Mouse (Mus musculus) gastrocnemius, adult 18-20 months (tissue): ENCODE measurements around the gene Krit1. TPM values are rescaled to one million over a fixed set of nuclear protein-coding genes. Genes with fewer than 3 reads are reported as not detected.
A peak's percentile ranks its signal among the peaks of the same experiment; 100 is the strongest.
"Not testable (repeated sequence)": the region's sequence is repeated elsewhere in the genome, so short reads cannot be mapped to it uniquely, and the experiment has no call there.

ENCODE experiments used
- DNase-seq: peaks from one replicate; pipeline ENCODE4 v3.0.0; 2021; ENCODE audit warnings: low spot score
- long read RNA-seq, 2 experiments: library from polyadenylated mRNA; stranded (forward); transcript quantifications; one replicate each; pipeline ENCODE4 v2.0.0; 2021
- total RNA-seq, 2 experiments: library from RNA; stranded (reverse); gene quantifications; 2 replicates each; pipeline ENCODE4 v1.2.3; 2021

Krit1 gene
- 10 to 100 TPM; 13.8 to 15.2 TPM for total RNA-seq
- long read RNA-seq, experiment 1, transcript Krit1-201 (17 exons, 2,930 nt), result major isoform, 7 of 19 reads
- long read RNA-seq, experiment 1, partial matches to known transcripts, result 1 of 19 reads
- long read RNA-seq, experiment 1, other reads (novel, unspliced or antisense), result 11 of 19 reads
- long read RNA-seq, experiment 2, partial matches to known transcripts, result 0 of 19 reads
- long read RNA-seq, experiment 2, other reads (novel, unspliced or antisense), result 15 of 19 reads

GRCm38 (mm10) chr5:3802433-3803291 lies at the start of gene Krit1, which contains the start of gene Ankib1:
TSS of gene Krit1 (plus strand) at chr5:3803184.
TSS of gene Ankib1 (minus strand) at chr5:3802925.
- peak; percentile 88 for DNase-seq

GRCm38 (mm10) chr5:3771512-3771911 lies 31.5 kb upstream of the Krit1 start:
- no peak for DNase-seq

- no peak for DNase-seq
Measured at GRCm38 (mm10) chr5:3772017-3772416, 31.0 kb upstream of the Krit1 start.

- DNase-seq, result no peak
Measured at GRCm38 (mm10) chr5:3782670-3783069, 20.3 kb upstream of the Krit1 start.

- DNase-seq, result no peak
Measured at GRCm38 (mm10) chr5:3783947-3784681, 18.9 kb upstream of the Krit1 start.

- no peak for DNase-seq
Measured at GRCm38 (mm10) chr5:3784751-3785496, 18.1 kb upstream of the Krit1 start.

GRCm38 (mm10) chr5:3787548-3787947 lies 15.4 kb upstream of the Krit1 start:
- no peak for DNase-seq

GRCm38 (mm10) chr5:3791048-3791447 lies 11.9 kb upstream of the Krit1 start:
- no peak for DNase-seq

- not testable (repeated sequence) for DNase-seq
Measured at GRCm38 (mm10) chr5:3797101-3797500, 5.9 kb upstream of the Krit1 start.

GRCm38 (mm10) chr5:3798656-3799055 lies 4.3 kb upstream of the Krit1 start:
- not testable (repeated sequence) for DNase-seq

GRCm38 (mm10) chr5:3800041-3800440 lies 2.9 kb upstream of the Krit1 start:
- no peak for DNase-seq

- no peak for DNase-seq
Measured at GRCm38 (mm10) chr5:3800881-3801280, 2.1 kb upstream of the Krit1 start.

GRCm38 (mm10) chr5:3801672-3802432 lies 1.1 kb upstream of the Krit1 start:
- DNase-seq, result no peak

- DNase-seq, result no peak
Measured at GRCm38 (mm10) chr5:3803292-3804165, 545 bp downstream of the Krit1 start.

GRCm38 (mm10) chr5:3808472-3808871 lies 5.5 kb downstream of the Krit1 start:
- DNase-seq, result no peak

GRCm38 (mm10) chr5:3834107-3834506 lies 31.1 kb downstream of the Krit1 start:
- DNase-seq, result no peak

- no peak for DNase-seq
Measured at GRCm38 (mm10) chr5:3845026-3845425, 42.0 kb downstream of the Krit1 start, which contains the start of gene Lrrd1. TSS of gene Lrrd1 (plus strand) at chr5:3845173.

- no peak for DNase-seq
Measured at GRCm38 (mm10) chr5:3870161-3870560, 67.2 kb downstream of the Krit1 start.

GRCm38 (mm10) chr5:3872348-3872747 lies 69.4 kb downstream of the Krit1 start:
- DNase-seq, result no peak
